Mouse (Mus musculus): ENCODE results near the gene Alg12. TPM values are rescaled to one million over a fixed set of nuclear protein-coding genes. Genes with fewer than 3 reads are reported as not detected.
A peak's percentile ranks its signal among the peaks of the same experiment; 100 is the strongest.

Alg12 gene
- total RNA-seq, 2 experiments from 2014 or later: 3.6 to 3.7 TPM

DNA sequence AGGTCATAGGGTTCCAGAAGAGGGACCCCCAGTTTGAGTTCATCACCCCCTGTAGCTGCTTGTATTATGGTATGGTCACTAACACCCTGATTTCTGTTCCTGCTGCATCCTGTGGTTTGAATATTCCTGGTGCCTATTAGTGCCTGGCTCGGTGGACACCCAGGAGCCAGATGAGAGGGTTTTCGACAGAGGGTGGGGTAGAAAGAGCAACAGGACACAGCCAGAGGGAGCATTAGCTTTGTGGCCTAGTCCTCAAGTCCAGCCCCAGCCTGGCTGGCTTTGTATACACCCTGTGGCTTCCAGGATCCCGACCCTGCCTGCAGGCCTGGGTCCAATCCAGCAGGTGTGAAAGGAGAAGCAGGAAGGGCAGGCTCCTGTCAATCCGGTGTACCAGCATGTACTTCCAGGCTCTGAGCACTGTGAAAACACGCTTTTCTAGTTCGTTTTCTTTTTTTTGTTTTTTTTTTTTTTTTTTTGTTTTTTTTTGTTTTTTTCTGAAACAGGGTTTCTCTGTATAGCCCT, 36.8 kb upstream of the Alg12 start:
- intact Hi-C loops (cut with DNase I): no loop called here
- DNase-seq: no peak

DNA sequence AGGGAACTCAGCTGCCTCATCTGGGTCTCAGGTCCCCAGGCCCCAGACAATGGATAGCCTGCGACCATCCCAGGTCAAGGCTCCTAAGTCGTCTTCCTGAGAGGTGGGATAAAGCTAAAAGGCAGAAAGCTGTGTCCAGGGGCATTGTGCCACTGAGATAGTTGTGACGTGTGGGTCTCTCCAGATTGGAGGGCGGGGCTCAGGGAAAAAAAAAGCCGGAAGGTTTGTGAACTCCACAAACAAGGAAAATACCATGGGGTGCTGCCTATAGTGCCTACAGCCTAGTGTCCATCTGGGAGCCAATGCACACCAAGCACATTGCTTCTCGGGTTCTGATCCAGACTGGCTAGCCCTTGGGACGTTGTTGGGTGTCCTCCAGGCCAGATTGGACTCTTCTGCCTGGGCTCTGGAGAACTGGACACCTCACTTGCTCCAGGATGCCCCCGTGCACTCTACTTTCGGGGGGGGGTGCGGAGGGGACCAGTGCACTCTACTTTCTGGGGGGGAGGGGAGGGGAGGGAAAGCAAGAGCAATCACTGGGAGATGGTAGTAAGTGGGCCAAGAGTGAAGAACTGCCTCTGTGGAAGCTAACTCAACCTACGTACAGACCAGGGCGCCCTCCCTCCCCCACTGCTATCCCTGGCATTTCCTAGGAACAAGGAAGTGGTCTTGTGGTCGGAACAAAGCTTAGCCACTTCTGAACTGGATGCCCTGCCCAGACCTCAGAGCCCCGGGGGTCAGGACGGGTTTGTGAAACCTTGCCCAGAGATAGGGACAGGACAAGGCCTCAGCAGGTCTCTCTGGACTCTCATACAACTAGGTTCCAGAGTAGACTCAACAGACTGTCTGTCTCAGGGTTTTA, 36.1 kb upstream of the Alg12 start:
- no peak for DNase-seq
- intact Hi-C loops (cut with DNase I): no loop called here

DNA sequence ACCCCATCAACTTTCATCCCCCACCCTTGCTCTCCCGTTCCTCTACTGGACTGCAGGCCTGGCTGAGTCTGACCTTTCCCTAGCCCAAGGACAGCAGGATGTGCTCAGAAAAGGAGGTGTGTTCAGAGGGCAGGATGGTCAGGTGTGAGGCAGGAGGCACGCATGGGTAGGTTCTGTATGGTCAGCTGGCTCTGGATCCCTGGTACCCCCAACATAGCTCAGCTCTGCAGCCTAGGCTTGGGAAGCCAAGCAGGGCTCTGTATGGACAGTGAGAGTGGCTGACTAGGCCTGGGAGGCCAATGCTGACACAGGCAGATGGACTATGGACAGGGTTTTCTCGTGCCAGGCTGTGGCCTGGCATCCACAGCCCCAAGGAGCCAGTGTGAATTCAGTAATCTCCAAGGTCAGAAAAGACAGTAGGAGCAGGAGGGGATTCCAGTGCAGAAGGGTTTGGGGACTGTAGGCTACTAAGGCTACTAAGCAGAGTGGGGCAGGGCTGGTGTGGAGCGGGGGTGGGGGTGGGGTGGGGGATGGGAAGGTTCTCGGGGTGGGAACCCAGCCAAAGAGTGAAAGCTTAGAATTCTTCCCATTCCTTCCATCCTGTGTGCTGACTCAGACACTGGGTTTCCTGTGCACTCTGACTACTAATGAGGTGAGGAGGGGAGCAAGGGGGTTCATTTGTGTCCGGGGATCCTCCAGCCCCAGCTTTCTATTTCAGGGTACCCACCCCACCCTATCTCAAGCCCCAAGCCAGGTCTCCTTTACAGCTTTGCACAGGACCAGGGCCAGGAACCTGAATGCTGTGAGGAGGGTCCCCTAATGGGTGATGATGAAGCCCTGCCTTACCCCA, 35.2 kb upstream of the Alg12 start:
- intact Hi-C loops (cut with DNase I): no loop called here
- DNase-seq: no peak

DNA sequence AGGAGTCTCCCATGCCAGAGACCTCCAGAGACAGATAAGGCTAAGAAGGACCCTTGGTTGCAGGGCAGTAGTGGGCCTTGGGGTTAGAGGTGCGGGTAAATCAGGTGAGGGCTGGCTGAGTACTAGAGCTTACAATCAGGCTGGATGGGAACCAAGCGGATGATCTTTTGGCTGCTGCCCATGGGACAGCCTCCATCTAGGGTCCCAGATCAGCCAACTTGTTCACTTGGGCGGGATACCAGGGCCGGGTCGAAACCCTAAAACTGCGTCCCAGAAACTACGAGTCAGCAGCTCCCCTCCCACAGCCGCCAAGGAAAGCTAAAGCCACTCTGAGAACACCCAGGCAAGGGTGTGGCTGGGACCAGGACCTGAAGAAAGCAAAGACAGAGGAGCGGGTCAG, 34.0 kb upstream of the Alg12 start:
- DNase-seq: no peak
- intact Hi-C loops (cut with DNase I): no loop called here

DNA sequence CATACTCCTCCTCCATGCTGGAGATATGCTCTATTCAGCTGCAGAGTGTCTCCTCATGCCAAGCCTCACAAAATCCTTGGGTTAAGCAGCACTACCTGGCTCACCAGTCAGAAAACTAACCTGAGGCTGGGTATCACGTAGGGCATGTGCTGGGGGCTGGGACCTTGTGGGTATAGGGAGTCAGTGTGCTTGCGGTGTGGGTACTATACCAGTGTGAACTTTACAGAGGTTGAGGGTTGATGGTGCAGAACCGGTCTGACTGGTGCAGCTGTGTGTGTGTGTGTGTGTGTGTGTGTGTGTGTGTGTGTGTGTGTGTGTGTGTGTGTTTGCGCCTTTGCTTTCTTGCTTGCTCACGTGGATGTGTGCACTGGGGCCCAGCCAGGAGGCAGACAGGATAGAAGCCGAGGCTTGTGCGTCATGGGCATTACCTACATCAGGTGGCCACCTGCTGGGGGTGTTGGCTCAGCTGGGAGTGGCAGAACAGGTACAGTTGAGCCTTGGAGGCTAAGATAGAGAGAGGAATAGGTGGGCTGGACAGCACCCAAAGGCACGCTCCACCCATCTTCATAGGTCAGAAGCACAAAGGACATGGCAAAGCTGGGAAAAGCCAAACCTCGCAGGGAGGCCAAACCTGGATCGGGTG, 32.5 kb upstream of the Alg12 start:
- intact Hi-C loops (cut with DNase I): no loop called here
- DNase-seq: no peak

DNA sequence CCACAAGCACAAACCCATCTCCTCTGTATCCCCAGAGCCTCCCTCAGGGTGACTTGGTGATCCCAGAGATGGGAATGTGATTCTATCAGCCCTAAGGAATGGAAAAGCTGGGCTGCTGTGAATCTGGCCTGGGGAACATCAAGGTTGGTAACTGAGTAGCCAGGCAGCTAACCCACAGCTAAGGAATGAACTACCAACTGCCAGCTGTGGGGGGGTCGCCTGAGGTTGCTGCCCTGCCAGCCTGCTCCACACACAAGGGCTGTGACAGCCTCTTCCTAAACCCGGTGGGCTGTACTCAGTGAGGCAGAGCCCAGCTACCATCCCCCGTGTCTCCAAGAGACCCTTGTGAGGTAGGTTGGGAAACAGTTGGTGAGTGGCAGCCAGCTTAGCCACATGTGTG, 32.0 kb upstream of the Alg12 start:
- DNase-seq: no peak
- intact Hi-C loops (cut with DNase I): no loop called here

DNA sequence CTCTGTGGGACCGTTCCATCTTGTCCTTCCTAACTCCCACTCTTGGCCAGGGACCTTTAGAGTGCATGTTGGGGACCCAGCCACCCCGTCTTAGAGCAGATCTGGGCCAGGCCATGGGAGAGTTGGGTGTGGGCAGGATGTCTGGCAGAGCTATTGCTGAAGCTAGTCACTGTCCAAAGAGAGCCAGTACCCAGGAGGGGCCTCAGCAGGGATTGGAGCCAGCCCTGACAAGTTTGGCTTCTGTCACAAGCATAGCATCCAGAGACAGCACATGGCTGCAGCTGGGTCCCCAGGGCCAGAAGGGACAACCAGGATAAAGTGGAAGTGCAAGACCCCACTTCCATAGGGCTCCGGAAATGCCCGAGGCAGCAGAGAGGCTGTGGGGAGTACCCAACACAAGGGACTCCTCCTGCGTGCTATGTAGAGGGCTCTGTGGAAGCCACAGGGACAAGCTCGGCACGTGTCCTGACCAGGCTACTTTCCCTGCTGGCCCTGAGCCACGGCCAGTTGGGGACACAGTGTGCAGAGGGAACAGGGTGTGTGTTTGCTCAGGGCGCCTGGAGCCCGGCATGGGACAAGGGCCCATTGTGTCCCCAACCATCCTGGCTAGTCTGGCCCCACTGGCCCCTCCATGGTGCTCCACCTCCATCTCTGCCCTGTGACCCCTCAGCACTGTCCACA, 31.2 kb upstream of the Alg12 start:
- peak; percentile 79 to 92 for DNase-seq
- intact Hi-C loops (cut with DNase I): no loop called here

DNA sequence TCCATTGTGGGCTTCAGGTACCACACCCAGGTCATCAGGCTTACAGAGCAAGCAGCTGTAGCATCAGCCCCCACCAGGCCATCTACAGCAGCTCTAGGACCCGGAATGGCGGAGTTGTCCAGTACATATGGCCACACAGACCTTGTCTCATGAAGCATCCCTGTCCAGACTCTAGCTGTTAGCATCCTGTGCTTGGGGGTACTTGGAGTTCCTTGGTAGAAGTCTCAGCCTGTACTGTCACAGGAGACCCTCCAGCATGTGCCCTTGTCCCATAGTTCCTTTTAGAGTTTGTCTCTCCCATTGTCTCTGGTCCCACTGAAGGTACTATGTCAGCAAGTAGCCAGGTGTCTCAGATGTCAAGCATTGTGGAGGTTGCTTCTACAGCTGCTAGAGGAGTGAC, 30.5 kb upstream of the Alg12 start:
- DNase-seq: no peak
- intact Hi-C loops (cut with DNase I): no loop called here

DNA sequence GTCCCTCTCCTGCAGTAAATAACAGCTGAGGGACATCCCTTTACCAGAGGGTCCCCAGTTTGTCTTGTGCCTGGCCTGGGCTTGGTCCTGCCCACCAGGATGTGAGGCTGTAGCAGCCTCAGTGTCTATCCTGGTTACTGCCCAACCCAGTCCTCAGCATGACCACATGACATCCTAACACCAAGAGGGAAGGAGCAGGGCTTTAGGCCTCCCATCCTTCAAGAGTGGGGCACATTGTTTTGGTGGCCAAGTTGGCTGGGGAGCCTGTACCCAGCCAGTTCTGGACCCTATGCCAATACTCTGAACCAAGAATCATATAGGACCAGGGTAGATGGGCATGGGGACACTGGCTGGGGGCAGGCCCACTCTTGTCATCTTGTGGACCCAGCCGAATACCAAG, 29.5 kb upstream of the Alg12 start:
- intact Hi-C loops (cut with DNase I): no loop called here
- no peak for DNase-seq

DNA sequence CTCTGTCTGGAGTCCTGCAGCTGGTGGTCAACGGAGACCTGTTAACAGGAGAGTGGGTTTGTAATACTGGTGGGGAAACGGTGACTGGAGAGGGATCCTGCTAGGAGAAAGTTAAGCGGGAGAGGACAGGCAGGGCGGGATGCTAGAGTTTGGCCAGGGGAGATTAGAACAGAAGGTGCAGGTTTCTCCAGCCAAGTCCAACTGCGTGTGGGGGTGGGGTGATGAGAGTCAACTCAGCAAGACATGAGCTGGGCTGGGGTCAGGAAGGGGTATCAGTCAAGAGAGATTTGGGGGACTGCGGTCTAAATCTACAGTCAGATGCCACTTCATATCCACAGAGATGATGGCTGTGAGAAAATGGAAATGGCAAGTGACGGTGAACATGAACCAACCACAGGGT, 25.8 kb upstream of the Alg12 start:
- no peak for DNase-seq
- intact Hi-C loops (cut with DNase I): no loop called here

DNA sequence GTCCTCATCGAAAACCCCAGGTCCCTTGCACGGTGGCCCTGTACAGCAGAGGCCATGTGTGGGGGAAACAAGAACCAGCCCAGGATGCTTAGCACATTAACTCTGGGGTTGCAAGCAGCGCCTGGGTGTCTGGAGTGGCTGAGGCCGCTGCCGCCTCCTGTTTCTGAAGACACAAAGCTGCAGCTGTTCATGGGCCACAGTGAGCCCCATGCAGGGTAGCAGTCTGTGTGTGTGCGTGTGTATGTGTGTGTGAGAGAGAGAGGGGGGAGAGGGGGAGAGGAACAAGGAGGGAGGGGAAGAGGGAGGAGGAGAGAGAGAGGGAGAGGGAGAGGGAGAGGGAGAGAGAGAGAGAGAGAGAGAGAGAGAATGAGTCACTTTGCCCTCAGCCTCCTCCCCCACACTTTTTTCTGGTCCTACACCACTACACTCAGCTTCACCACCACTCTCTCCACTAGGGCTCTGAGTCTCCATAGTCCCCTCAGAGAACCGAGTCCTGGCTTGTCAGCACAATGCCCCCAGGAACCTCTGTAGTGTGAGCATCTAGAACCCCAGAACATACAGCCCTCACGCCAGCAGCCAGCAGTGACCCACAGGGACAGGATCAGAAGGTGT, 24.5 kb upstream of the Alg12 start:
- intact Hi-C loops (cut with DNase I): no loop called here

DNA sequence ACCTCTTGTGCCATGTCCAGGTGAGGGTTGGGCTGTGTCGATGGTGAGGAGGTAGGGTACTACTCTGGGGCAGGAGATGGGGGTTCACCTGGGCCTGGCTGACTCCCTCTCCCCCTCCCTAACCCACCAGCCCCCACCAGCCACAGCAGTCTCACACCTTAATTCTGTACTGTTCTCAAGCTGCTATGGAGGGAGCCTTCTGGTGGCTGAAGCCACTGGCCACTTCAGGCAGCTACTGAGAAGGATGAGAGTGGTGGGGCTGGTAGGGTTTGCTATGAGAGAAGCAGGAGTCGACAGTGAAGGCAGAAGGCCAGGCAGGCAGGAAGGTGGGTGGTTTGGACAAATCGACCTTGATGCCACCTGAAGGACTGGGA, 23.2 kb upstream of the Alg12 start:
- no peak for DNase-seq
- intact Hi-C loops (cut with DNase I): no loop called here

More for the DNA sequence above, 24.5 kb upstream of the Alg12 start:
- DNase-seq: no peak

DNA sequence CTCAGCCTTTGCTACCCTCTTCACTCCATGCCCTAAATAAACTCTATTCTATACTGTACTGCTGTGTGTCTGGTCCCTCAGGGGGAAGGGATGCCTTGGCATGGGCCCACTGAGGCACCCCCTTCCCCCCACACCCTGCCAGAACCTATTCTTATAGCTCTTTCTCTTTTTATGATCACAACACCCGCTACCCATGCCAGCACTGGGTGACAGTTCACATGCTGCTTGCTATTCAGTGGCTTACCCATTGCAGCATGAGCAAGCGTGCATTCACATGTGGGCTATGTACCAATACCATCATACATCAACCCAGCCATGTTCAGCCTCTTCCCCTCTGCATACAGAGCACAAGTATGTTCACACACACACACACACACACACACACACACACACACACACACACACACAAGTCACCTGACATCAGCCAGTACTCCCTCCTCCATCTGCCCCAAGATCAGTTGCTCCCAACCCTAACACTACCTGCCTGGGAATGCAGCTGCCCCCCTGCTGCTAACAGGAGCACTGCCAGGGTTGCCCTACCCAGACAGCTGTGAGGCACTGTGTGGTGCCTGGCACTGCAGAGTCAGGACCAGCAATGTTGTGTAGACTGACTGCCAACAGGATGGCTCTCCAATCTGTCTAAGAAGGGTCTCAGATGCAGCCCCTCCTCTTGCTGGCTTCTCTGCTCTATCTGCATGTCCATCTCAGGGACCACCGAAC, 22.6 kb upstream of the Alg12 start:
- no peak for DNase-seq
- intact Hi-C loops (cut with DNase I): no loop called here

DNA sequence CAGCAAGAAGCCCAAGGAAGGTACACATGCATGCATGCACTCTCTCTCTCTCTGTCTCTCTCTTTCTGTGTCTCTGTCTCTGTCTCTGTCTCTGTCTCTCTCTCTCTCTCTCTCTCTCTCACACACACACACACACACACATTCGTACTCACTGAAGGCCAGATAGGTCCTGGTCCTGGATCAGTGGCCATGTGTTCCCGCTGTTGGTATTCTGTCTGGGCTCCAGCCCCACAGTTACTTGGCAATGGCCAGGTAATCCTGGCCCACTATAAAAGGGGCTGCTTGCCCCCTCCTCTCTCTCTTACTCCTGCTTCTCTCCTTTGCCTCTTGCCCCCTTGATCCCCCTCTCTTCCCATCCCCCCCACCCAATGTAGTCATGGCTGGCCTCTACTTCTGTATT, 22.0 kb upstream of the Alg12 start:
- intact Hi-C loops (cut with DNase I): no loop called here
- no peak for DNase-seq

DNA sequence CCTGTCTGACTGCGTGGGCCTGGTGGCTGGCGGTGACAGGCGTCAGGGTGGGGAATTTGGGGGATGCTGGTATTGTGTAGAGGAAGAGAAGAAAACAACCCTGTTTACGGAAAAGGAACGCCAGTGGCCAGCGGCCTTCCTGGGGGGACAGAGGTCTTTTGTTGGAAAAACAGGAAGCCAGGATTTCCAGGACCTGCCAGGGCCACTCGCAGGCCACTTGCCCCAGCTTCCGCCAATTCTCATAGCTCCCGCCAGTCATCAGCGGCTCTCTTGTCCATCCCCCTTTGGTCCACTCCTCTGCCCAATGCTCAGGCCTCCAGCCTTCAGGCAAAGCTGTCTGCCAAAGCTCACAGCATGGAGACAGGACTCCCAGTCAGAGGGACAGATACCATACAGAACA, 21.0 kb upstream of the Alg12 start:
- DNase-seq: no peak
- intact Hi-C loops (cut with DNase I): no loop called here

DNA sequence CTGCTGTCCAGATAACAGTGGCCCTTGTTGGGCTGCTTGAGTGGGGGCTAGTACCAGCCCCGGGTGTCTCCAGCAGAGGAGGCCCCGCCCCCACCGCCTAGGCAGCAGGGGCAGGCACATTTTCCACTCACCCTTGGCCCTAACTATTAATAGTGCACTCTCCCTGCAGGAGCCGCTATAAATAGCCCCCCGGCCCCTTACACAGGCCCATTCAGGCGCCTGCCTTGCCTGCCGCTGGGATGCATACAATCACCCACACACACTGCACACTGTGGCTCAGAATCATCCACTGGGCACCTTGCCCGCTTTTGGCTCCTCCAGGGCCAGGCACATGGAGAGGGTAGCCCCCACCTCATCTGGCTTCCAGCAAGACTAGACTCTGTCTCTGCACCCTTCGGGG, 20.2 kb upstream of the Alg12 start:
- intact Hi-C loops (cut with DNase I): no loop called here
- peak; percentile 60 to 74 for DNase-seq

DNA sequence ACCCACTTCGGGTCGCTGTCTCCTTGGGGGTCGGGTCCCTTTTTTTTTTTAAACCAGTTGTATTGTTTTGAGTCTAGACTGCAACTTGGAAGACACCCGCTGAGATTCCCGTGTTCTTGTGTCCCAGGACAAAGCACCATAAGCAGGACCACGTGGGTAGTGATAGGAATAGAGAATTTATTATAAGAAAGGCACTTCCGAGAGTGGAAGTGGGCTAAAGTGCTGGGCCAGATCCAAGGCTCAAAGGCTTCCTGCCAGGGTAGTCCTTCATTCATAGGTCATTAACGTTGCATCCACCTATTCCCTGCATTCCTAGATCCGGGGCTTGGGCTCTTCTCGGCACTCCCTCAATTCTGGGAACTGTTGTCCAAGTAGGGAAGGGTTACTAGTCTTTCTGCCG, 18.9 kb upstream of the Alg12 start:
- intact Hi-C loops (cut with DNase I): loop anchor here (2.0 kb wide), 1 partner anchor 25 kb away; the partner anchor contains the start of gene Pim3
- DNase-seq: no peak

DNA sequence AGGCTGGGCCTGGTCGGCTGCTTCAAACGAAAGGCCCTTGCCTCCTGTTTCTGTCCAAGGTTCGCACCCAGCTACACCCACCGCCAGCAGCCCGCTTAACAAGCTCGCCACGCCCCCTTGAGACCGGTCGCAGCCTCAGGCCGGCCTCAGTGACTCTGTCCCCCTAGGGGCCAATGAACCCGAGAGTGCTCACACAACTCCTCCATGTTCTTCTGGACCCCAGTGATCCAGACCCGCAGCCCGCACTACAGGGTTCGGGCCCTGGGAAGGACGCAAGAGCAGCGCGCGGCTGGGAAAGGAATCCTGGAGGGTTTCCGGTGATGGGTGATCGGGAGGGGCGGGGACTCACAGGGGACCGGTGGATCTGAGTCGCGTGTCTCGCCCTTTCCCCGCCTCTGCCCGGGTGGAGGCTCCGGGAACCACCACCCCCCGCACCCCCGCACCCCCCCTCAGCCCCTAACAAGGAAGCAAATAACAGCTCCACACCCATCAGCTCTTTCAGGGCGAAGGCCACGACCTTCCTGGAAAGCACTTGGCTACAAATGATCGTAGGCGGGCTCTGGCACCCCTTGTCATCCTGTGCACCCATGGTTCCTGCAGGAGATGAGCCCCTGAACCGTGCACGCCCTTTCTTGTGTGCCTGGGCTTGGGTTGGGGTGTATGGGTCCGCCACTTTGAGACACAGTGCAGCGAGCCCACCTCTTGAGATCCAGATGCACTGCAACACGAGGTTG, 18.2 kb upstream of the Alg12 start:
- DNase-seq: peak; percentile 51 to 66
- intact Hi-C loops (cut with DNase I): loop anchor here (2.0 kb wide), 1 partner anchor 25 kb away; the partner anchor contains the start of gene Pim3

DNA sequence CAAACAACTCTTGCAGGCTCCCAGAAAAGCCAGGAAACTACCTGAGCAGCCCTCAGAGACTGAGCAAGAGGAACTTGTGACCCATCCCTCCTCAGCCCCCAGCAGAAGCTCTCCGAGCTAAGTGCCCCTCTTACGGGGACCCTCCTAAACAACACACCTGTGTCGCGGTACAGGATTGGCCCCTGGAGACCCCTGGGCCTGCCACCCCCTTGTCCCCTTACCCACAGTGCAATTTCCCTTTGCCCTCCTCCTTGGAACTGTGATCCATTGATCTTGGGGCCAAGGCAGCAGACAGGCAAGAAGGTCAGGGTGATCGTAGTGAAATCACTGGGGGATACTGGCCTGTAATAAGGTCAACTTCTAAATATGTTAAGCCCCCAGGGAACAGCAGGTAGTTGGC, 17.5 kb upstream of the Alg12 start:
- intact Hi-C loops (cut with DNase I): loop anchor here (2.0 kb wide), 1 partner anchor 26 kb away; the partner anchor contains the start of gene Pim3

More for the DNA sequence above, 17.5 kb upstream of the Alg12 start:
- DNase-seq: no peak

Data from gastrocnemius, postnatal 36 days (tissue).